Comparison of ENCODE assay signal across 8 mouse cellular contexts in the genomic region with DNA sequence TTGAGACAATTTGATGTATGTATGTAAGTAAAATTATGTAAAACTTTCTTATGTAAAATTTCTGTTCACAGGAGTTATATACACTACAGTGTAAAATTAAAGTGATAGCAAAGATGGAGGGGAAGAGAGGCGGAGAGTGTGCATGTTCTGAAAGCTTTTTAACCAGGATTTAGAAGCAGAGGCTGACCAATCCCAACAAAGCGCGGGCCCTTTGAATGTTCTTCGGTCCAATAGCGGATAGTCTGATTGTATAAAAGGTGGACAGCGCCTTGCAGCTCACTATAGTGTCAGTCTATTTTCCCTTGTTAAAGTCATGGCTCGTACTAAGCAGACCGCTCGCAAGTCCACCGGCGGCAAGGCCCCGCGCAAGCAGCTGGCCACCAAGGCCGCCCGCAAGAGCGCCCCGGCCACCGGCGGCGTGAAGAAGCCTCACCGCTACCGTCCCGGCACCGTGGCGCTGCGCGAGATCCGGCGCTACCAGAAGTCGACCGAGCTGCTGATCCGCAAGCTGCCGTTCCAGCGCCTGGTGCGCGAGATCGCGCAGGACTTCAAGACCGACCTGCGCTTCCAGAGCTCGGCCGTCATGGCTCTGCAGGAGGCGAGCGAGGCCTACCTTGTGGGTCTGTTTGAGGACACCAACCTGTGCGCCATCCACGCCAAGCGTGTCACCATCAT. TPM values are rescaled to one million over a fixed set of nuclear protein-coding genes. Genes with fewer than 3 reads are reported as not detected.
DNase-seq lines count a peak whose midpoint lies in the region; ATAC-seq and TF ChIP-seq lines count a peak whose summit lies in the region.
"Not testable (repeated sequence)": the region's sequence is repeated elsewhere in the genome, so short reads cannot be mapped to it uniquely, and the experiment has no call there.

A gene (plus strand): TSS at position 201 of the 675 bp plus-strand sequence.

- not testable (repeated sequence) for TF ChIP-seq POLR2A in testis, adult 2 months (IDR thresholded peaks at IDR 0.05; ENCODE audit: control insufficient read depth, low read depth, low read length)

- DNase-seq in heart, postnatal 14 days, result peak; percentile 82 to 87
- peak; percentile 89 for DNase-seq in large intestine, adult 2 months (ENCODE audit: low read depth, low spot score)
- DNase-seq in liver, postnatal 0 days, result peak; percentile 90

- not testable (repeated sequence) for H3K9me3 ChIP-seq in E14TG2a.4 (ENCODE audit: low read length); forebrain, embryonic 13.5 days (replicated peaks); liver, postnatal 0 days (ENCODE audit: low read length); neural tube, embryonic 13.5 days

- not testable (repeated sequence) for H3K36me3 ChIP-seq in E14TG2a.4 (ENCODE audit: insufficient read depth, low read length); forebrain, embryonic 13.5 days (ENCODE audit: poor library complexity, severe bottlenecking); liver, postnatal 0 days (replicated peaks; ENCODE audit: insufficient read depth, low read length); neural tube, embryonic 13.5 days; testis, adult 2 months (ENCODE audit: control insufficient read depth, insufficient read depth, low read length)

- H3K27ac ChIP-seq in forebrain, embryonic 13.5 days, result peak within 1 kb of the TSS; percentile 98
- peak within 1 kb of the TSS; percentile 97 for H3K27ac ChIP-seq in liver, postnatal 0 days (ENCODE audit: low read depth)
- peak within 1 kb of the TSS; percentile 95 for H3K27ac ChIP-seq in neural tube, embryonic 13.5 days (replicated peaks)
- peak within 1 kb of the TSS; percentile 78 for H3K27ac ChIP-seq in testis, adult 2 months (ENCODE audit: control insufficient read depth, insufficient read depth, low read depth, low read length)

- H3K4me1 ChIP-seq in E14TG2a.4 (replicated peaks; ENCODE audit: low read depth, low read length), result peaks cover 45% of the 10 kb centered on the region
- peaks cover 24% of the 10 kb centered on the region for H3K4me1 ChIP-seq in forebrain, embryonic 13.5 days
- peaks cover 12% of the 10 kb centered on the region for H3K4me1 ChIP-seq in liver, postnatal 0 days (ENCODE audit: insufficient read depth)
- peaks cover 27% of the 10 kb centered on the region for H3K4me1 ChIP-seq in neural tube, embryonic 13.5 days (replicated peaks)
- H3K4me1 ChIP-seq in testis, adult 2 months (ENCODE audit: control insufficient read depth, insufficient read depth, low read length), result not testable (repeated sequence)

- intact Hi-C loops in heart, postnatal 14 days (cut with DNase I), result loop anchor here (10.0 kb wide), 1 partner anchor 1927 kb away; no protein-coding TSS in a partner anchor

- peak; percentile 50; the same call in 1 of the 2 replicates for TF ChIP-seq EP300 in liver, postnatal 0 days (IDR thresholded peaks at IDR 0.05; ENCODE audit: low read depth)

- TF ChIP-seq CTCF in E14TG2a.4 (conservative IDR thresholded peaks at IDR 0.05; ENCODE audit: low read length); liver, postnatal 0 days (IDR thresholded peaks at IDR 0.05; ENCODE audit: low read depth); testis, adult 2 months (IDR thresholded peaks at IDR 0.05; ENCODE audit: control insufficient read depth, insufficient read depth, insufficient replicate concordance, low read depth, low read length): not testable (repeated sequence)

- H3K4me3 ChIP-seq in E14TG2a.4 (replicated peaks; ENCODE audit: low read length), result peak within 1 kb of the TSS; percentile 65
- peak within 1 kb of the TSS; percentile 45 for H3K4me3 ChIP-seq in forebrain, embryonic 13.5 days
- H3K4me3 ChIP-seq in liver, postnatal 0 days (ENCODE audit: low read depth, low read length), result peak within 1 kb of the TSS; percentile 43
- H3K4me3 ChIP-seq in neural tube, embryonic 13.5 days, result peak within 1 kb of the TSS; percentile 45
- peak within 1 kb of the TSS; percentile 60 for H3K4me3 ChIP-seq in testis, adult 2 months (ENCODE audit: control insufficient read depth, low read depth, low read length)

- 2% methylated on average over 18 of the region's 47 CpGs for WGBS in forebrain, embryonic 13.5 days
- 1% methylated on average over 23 of the region's 47 CpGs for WGBS in large intestine, adult 2 months
- WGBS in liver, postnatal 0 days (ENCODE audit: insufficient replicate concordance), result under 1% methylated on average over 17 of the region's 47 CpGs
- WGBS in neural tube, embryonic 13.5 days, result 1% methylated on average over 16 of the region's 47 CpGs

- peak within 1 kb of the TSS; percentile 73 for H3K9ac ChIP-seq in forebrain, embryonic 13.5 days
- peak within 1 kb of the TSS; percentile 75 for H3K9ac ChIP-seq in liver, postnatal 0 days (replicated peaks)
- H3K9ac ChIP-seq in neural tube, embryonic 13.5 days, result peak within 1 kb of the TSS; percentile 66

- ATAC-seq in cerebellum, adult (ENCODE audit: insufficient number of reproducible peaks, low FRiP score, low TSS enrichment), result peak; percentile 53; the same call in 1 of the 2 replicates
- ATAC-seq in forebrain, embryonic 13.5 days, result peak; percentile 86
- peak; percentile 72 for ATAC-seq in liver, postnatal 0 days
- peak; percentile 76 for ATAC-seq in neural tube, embryonic 13.5 days (ENCODE audit: low read depth)

- not testable (repeated sequence) for H3K27me3 ChIP-seq in E14TG2a.4 (ENCODE audit: insufficient read depth, low read length); forebrain, embryonic 13.5 days; liver, postnatal 0 days (ENCODE audit: insufficient read depth, low read length); neural tube, embryonic 13.5 days; testis, adult 2 months (ENCODE audit: control insufficient read depth, insufficient read depth, low read length)

- H3K4me2 ChIP-seq in forebrain, embryonic 13.5 days, result peak within 1 kb of the TSS; percentile 66
- H3K4me2 ChIP-seq in liver, postnatal 0 days (ENCODE audit: low read depth, low read length), result peak within 1 kb of the TSS; percentile 61
- peak within 1 kb of the TSS; percentile 67 for H3K4me2 ChIP-seq in neural tube, embryonic 13.5 days

RNA-seq across cellular contexts. Expression of the gene that starts here (rescaled TPM):
- polyA plus RNA-seq in forebrain, embryonic 13.5 days (2015; fragmentation: Nextera tagmentation; extraction: Ambion mirVana), result 17.0 and 19.6 TPM in 2 replicates
- total RNA-seq in heart, postnatal 14 days (2021), result 100 to 1,000 TPM in 1 of 2 experiments, 10 to 100 TPM in 1; 70.3 to 154 TPM
- polyA plus RNA-seq in large intestine, adult 2 months (2012; rRNA removed), result 22.1 and 33.6 TPM in 2 replicates
- 10.2 and 16.0 TPM in 2 replicates for polyA plus RNA-seq in liver, postnatal 0 days (2015; fragmentation: Nextera tagmentation; extraction: Ambion mirVana)
- polyA plus RNA-seq in neural tube, embryonic 13.5 days (2015; fragmentation: Nextera tagmentation; extraction: Ambion mirVana), result 0.96 and 2.3 TPM in 2 replicates
- 4.2 and 4.7 TPM in 2 replicates for polyA plus RNA-seq in testis, adult 2 months (2012; rRNA removed)

Comparison
In these comparisons a context has a peak if more than half of its experiments do, and no peak if none do; other contexts are left out.
1. Peak in every context shown above with its lines: DNase-seq, ATAC-seq, H3K4me3 ChIP-seq and H3K27ac ChIP-seq.